Mouse (Mus musculus) forebrain, embryonic 14.5 days (tissue): ENCODE data around the gene Arhgef19. TPM values are rescaled to one million over a fixed set of nuclear protein-coding genes. Genes with fewer than 3 reads are reported as not detected.

Experiments used
- ATAC-seq: fragments of 200-750 bp; cut with Nextera tagmentation; 2 replicates; pipeline ENCODE4 v1.8.0; 2017; ENCODE audit warnings: mild to moderate bottlenecking, moderate library complexity
- DNase-seq: peaks from one replicate; pipeline ENCODE4 v3.0.0-alpha.2; 2015; ENCODE audit warnings: low spot score
- H3K27ac ChIP-seq: fragments of 300-500 bp; sonication (generic); 2 replicates; pipeline ENCODE4 v1.5.1; 2014; ENCODE audit warnings: low read depth, mild to moderate bottlenecking, control low read depth, low read length, moderate library complexity
- H3K27me3 ChIP-seq: fragments of 300-500 bp; sonication (generic); replicated peaks from 2 replicates; pipeline ENCODE4 v1.6.1; 2014; ENCODE audit warnings: low read length, control low read depth, mixed read lengths; ENCODE audit not compliant: control insufficient read depth, insufficient read depth
- H3K36me3 ChIP-seq: fragments of 300-500 bp; sonication (generic); 2 replicates; pipeline ENCODE4 v1.6.1; 2014; ENCODE audit warnings: low read length, control low read depth; ENCODE audit not compliant: control insufficient read depth, insufficient read depth
- H3K4me1 ChIP-seq: fragments of 300-500 bp; sonication (generic); 2 replicates; pipeline ENCODE4 v1.6.1; 2014; ENCODE audit warnings: antibody characterized with exemption, low read length, control low read depth; ENCODE audit not compliant: control insufficient read depth, insufficient read depth
- H3K4me2 ChIP-seq: fragments of 300-500 bp; sonication (generic); 2 replicates; pipeline ENCODE4 v1.6.1; 2014; ENCODE audit warnings: mild to moderate bottlenecking, control low read depth, low read length
- H3K4me3 ChIP-seq: fragments of 300-500 bp; sonication (generic); 2 replicates; pipeline ENCODE4 v1.5.1; 2014; ENCODE audit warnings: low read depth, low read length, control low read depth
- H3K9ac ChIP-seq: fragments of 300-500 bp; sonication (generic); 2 replicates; pipeline ENCODE4 v1.6.1; 2014; ENCODE audit warnings: mild to moderate bottlenecking, low read length, control low read depth, moderate library complexity
- H3K9me3 ChIP-seq: fragments of 300-500 bp; sonication (generic); replicated peaks from 2 replicates; pipeline ENCODE4 v1.6.1; 2016; ENCODE audit warnings: low read length, control low read depth, mixed read lengths; ENCODE audit not compliant: control insufficient read depth
- WGBS: fragments of 180-500 bp; shearing (Covaris S2); extraction: QIAGEN DNeasy Blood & Tissue Kit; methylation state at CpG from one replicate; pipeline ENCODE4 v1.1.7; 2014; 5-methylcytosine and 5-hydroxymethylcytosine counted together
- polyA plus RNA-seq: library from polyadenylated mRNA; unstranded; fragments of >200 nt; fragmentation: Nextera tagmentation; extraction: Ambion mirVana; gene quantifications from 2 replicates; pipeline ENCODE4 v1.2.1, GENCODE M21; 2014

Gene Arhgef19
- polyA plus RNA-seq, 1 experiment from 2014 or later, result 0.65 TPM

GRCm38 (mm10) chr4:141282623-141283022 is 43.3 kb downstream of the Arhgef19 start:
- H3K9me3 ChIP-seq, result no peaks in the 10 kb centered on the region
- 52% methylated on average over 5 of the region's 5 CpGs for whole genome bisulfite sequencing

GRCm38 (mm10) chr4:141283176-141283878 is 44.0 kb downstream of the Arhgef19 start:
- Histone ChIP-seq H3K4me3 (no peak overlapping the region), H3K4me2 (no peak overlapping the region), H3K9me3 (no peaks in the 10 kb centered on the region), H3K27me3 (peaks cover 14% of the 10 kb centered on the region), H3K27ac (no peak overlapping the region), H3K36me3 (no peaks in the 10 kb centered on the region), H3K9ac (no peak overlapping the region), H3K4me1 (no peaks in the 10 kb centered on the region)
- no peak for DNase-seq
- 66% methylated on average over 12 of the region's 12 CpGs for WGBS
- no peak for ATAC-seq

More at GRCm38 (mm10) chr4:141282623-141283022, 43.3 kb downstream of the Arhgef19 start:
- Histone ChIP-seq H3K4me1 (no peaks in the 10 kb centered on the region), H3K4me3 (no peak overlapping the region), H3K27ac (no peak overlapping the region), H3K4me2 (no peak overlapping the region), H3K27me3 (peaks cover 13% of the 10 kb centered on the region), H3K36me3 (no peaks in the 10 kb centered on the region), H3K9ac (no peak overlapping the region)
- DNase-seq (no peak), ATAC-seq (no peak)

- WGBS, result 20% methylated on average over 8 of the region's 8 CpGs
- DNase-seq, result no peak
These were observed 44.6 kb downstream of the Arhgef19 start for GRCm38 (mm10) chr4:141283879-141284411.

DNA sequence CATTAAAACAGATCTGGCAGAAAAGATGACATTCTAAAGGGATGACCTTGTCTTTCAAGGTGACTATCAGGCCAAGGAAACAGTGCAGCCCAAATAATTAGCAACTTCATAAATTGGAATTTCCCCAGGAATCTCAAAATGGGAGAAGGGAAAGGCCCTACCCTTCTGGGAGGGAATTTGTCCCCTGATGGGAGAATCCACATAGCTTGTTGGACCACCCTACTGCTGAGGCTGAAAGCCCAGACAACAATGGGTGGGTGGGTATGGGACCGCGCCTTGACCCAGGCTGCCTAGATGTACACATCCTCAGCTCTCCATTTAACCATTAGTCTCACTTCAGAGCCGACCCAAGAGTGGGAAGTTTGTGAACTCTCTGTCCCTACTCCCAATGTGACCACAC is 45.2 kb downstream of the Arhgef19 start:
- Histone ChIP-seq H3K36me3 (no peaks in the 10 kb centered on the region), H3K4me3 (no peak overlapping the region), H3K27ac (no peak overlapping the region), H3K27me3 (peaks cover 18% of the 10 kb centered on the region), H3K4me1 (no peaks in the 10 kb centered on the region), H3K4me2 (no peak overlapping the region), H3K9me3 (no peaks in the 10 kb centered on the region), H3K9ac (no peak overlapping the region)
- DNase-seq, result no peak
- ATAC-seq, result no peak
- 73% methylated on average over 3 of the region's 3 CpGs for WGBS

More at GRCm38 (mm10) chr4:141283879-141284411, 44.6 kb downstream of the Arhgef19 start:
- no peak for ATAC-seq
- Histone ChIP-seq H3K27me3 (peaks cover 14% of the 10 kb centered on the region), H3K36me3 (no peaks in the 10 kb centered on the region), H3K9me3 (no peaks in the 10 kb centered on the region), H3K4me2 (no peak overlapping the region), H3K9ac (no peak overlapping the region), H3K4me3 (no peak overlapping the region), H3K27ac (no peak overlapping the region), H3K4me1 (no peaks in the 10 kb centered on the region)

GRCm38 (mm10) chr4:141285128-141285527 is 45.8 kb downstream of the Arhgef19 start:
- H3K36me3 ChIP-seq, result no peaks in the 10 kb centered on the region
- no peak overlapping the region for H3K27ac ChIP-seq
- H3K9me3 ChIP-seq, result no peaks in the 10 kb centered on the region
- H3K4me1 ChIP-seq, result no peaks in the 10 kb centered on the region
- H3K4me3 ChIP-seq, result no peak overlapping the region
- DNase-seq (no peak), ATAC-seq (no peak)
- H3K4me2 ChIP-seq, result no peak overlapping the region
- no peak overlapping the region for H3K9ac ChIP-seq
- WGBS, result 12% methylated on average over 8 of the region's 8 CpGs
- H3K27me3 ChIP-seq, result peaks cover 18% of the 10 kb centered on the region

- H3K9ac ChIP-seq, result 0 out of 2 replicates have a peak overlapping the region, but pooled peaks have one; percentile 13
- no peak overlapping the region for H3K4me2 ChIP-seq
- H3K27me3 ChIP-seq, result peaks cover 23% of the 10 kb centered on the region
- no peak overlapping the region for H3K27ac ChIP-seq
- H3K4me3 ChIP-seq, result no peak overlapping the region
- H3K36me3 ChIP-seq, result no peaks in the 10 kb centered on the region
- H3K4me1 ChIP-seq, result peaks cover 4% of the 10 kb centered on the region; the same call in 1 of the 2 replicates
- DNase-seq, result no peak
- WGBS, result 16% methylated on average over 20 of the region's 20 CpGs
- ATAC-seq, result no peak
- no peaks in the 10 kb centered on the region for H3K9me3 ChIP-seq
These were observed 47.7 kb downstream of the Arhgef19 start for GRCm38 (mm10) chr4:141286860-141287517.

DNA sequence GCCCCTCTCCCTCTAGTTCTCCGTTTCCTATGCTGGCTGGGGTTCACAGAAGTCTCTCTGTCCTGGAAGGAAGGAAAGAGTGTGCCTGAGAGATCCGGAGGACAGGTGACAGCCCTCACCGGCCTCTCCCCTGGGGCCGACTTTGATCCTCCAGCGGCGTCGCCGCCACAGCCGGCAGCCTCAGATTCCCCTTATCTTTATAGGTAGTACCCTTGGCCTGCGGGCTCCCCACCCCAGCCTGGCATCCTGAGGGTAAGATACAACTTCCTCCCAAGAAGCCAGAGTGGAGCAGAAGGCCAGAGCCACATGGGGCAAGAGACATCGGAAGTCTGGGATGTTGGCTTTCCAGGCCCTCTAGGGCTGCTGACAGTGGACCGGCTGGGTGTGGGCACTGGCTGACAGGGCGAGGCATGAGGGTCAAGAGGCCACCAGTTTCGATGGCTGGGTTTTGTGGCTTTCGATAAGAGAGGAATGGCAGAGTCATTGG is 48.3 kb downstream of the Arhgef19 start:
- Histone ChIP-seq H3K4me1 (peaks cover 6% of the 10 kb centered on the region; the same call in 1 of the 2 replicates), H3K36me3 (no peaks in the 10 kb centered on the region), H3K27me3 (peaks cover 29% of the 10 kb centered on the region), H3K9me3 (no peaks in the 10 kb centered on the region), H3K4me2 (no peak overlapping the region), H3K9ac (0 out of 2 replicates have a peak overlapping the region, but pooled peaks have one; percentile 13), H3K4me3 (no peak overlapping the region), H3K27ac (no peak overlapping the region)
- DNase-seq, result no peak
- no peak for ATAC-seq
- WGBS, result 26% methylated on average over 15 of the region's 15 CpGs

DNA sequence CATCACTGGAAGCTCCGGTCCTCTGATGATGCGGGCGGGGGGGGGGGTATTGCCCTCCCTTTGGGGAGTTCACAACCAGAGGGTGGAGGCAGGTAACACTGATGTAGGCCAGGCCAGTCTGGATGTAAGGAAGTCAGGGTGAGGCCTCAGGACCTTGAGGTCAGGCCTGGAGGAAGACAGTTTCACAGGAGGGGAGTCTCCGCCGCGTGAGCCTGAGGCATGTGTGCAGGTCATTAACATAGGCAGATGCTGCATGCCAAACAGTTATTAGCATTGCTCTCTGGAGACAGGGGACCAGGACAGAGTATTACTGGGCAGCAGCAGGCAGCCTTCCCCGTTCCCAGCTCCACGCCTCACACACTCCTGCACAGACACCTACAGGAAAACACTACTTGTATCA is 48.9 kb downstream of the Arhgef19 start:
- H3K36me3 ChIP-seq, result no peaks in the 10 kb centered on the region
- 65% methylated on average over 8 of the region's 8 CpGs for WGBS
- no peak overlapping the region for H3K4me2 ChIP-seq
- no peak overlapping the region for H3K4me3 ChIP-seq
- peaks cover 6% of the 10 kb centered on the region; the same call in 1 of the 2 replicates for H3K4me1 ChIP-seq
- no peak overlapping the region for H3K9ac ChIP-seq
- DNase-seq (no peak), ATAC-seq (no peak)
- no peaks in the 10 kb centered on the region for H3K9me3 ChIP-seq
- H3K27ac ChIP-seq, result no peak overlapping the region
- H3K27me3 ChIP-seq, result peaks cover 31% of the 10 kb centered on the region
